ENCODE assay signal across 18 mouse cellular contexts in the genomic region with DNA sequence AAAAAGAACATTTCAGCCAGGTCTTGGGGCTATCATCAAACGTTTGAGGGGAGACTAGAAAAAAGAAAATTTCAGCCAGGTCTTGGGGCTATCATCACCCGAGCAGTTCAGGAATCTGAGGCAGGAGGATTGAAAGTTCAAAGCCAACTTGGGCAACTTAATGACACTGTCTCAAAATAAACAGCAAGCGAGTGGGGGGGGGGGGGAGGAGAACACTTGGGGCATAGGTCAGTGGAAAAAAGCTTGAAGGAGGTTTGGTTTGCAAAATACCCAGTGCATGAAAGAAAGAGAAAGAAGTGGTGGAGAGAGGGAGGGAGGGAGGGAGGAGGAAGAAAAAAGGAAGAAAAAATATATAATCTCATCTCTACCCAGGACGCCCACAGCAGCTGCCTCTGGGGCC. TPM values are rescaled to one million over a fixed set of nuclear protein-coding genes. Genes with fewer than 3 reads are reported as not detected.
A peak's percentile ranks its signal among the peaks of the same experiment; 100 is the strongest.
DNase-seq lines count a peak whose midpoint lies in the region; ATAC-seq and TF ChIP-seq lines count a peak whose summit lies in the region.
"Had no signal": no experiment of that assay in that cellular context is flagged by ENCODE, and none has a peak within 500 bp of the region (broad histone marks: within the 10 kb centered on the region; RNA-seq: fewer than 3 reads in every experiment).

No protein-coding gene starts in this region.

- no peaks in the 10 kb centered on the region for H3K9me3 ChIP-seq in forebrain, embryonic 10.5 days
- no peaks in the 10 kb centered on the region for H3K9me3 ChIP-seq in forebrain, embryonic 15.5 days
- H3K9me3 ChIP-seq in hindbrain, embryonic 16.5 days (ENCODE audit: control insufficient read depth, low read length) = no peaks in the 10 kb centered on the region
- H3K9me3 ChIP-seq in hindbrain, embryonic 11.5 days (ENCODE audit: control insufficient read depth, low read length) = no peaks in the 10 kb centered on the region
- H3K9me3 ChIP-seq: embryonic facial prominence, embryonic 10.5 days; heart, embryonic 10.5 days had no signal

- H3K4me1 ChIP-seq in forebrain, embryonic 10.5 days = peaks cover 85% of the 10 kb centered on the region
- peaks cover 45% of the 10 kb centered on the region for H3K4me1 ChIP-seq in forebrain, embryonic 15.5 days
- peaks cover 15% of the 10 kb centered on the region for H3K4me1 ChIP-seq in hindbrain, embryonic 16.5 days (ENCODE audit: control insufficient read depth, insufficient read depth, low read depth, low read length)
- peaks cover 23% of the 10 kb centered on the region for H3K4me1 ChIP-seq in hindbrain, embryonic 11.5 days (replicated peaks; ENCODE audit: control insufficient read depth, insufficient read depth, low read length)
- peaks cover 77% of the 10 kb centered on the region for H3K4me1 ChIP-seq in thymus, adult 2 months (replicated peaks; ENCODE audit: control insufficient read depth, insufficient read depth, low read length)

- H3K36me3 ChIP-seq in forebrain, embryonic 10.5 days (replicated peaks) = no peaks in the 10 kb centered on the region
- H3K36me3 ChIP-seq in forebrain, embryonic 15.5 days = no peaks in the 10 kb centered on the region
- no peaks in the 10 kb centered on the region for H3K36me3 ChIP-seq in hindbrain, embryonic 16.5 days (ENCODE audit: control insufficient read depth, insufficient read depth, low read length)
- no peaks in the 10 kb centered on the region for H3K36me3 ChIP-seq in hindbrain, embryonic 11.5 days (ENCODE audit: control insufficient read depth, insufficient read depth, low read length)
- H3K36me3 ChIP-seq in thymus, adult 2 months (ENCODE audit: control insufficient read depth, insufficient read depth, low read length) = no peaks in the 10 kb centered on the region
- H3K36me3 ChIP-seq: embryonic facial prominence, embryonic 10.5 days; heart, embryonic 10.5 days had no signal

- H3K27ac ChIP-seq in forebrain, embryonic 10.5 days = 0 out of 2 replicates have a peak overlapping the region, but pooled peaks have one; percentile 68
- no peak overlapping the region for H3K27ac ChIP-seq in forebrain, embryonic 15.5 days (replicated peaks)
- H3K27ac ChIP-seq in hindbrain, embryonic 16.5 days (ENCODE audit: low read depth, low read length) = no peak overlapping the region
- no peak overlapping the region for H3K27ac ChIP-seq in hindbrain, embryonic 11.5 days (ENCODE audit: low read depth, low read length)
- H3K27ac ChIP-seq in thymus, adult 2 months (ENCODE audit: control insufficient read depth, insufficient read depth, low read length) = peak overlapping the region; percentile 14; the same call in 1 of the 2 replicates
- H3K27ac ChIP-seq: embryonic facial prominence, embryonic 10.5 days; heart, embryonic 10.5 days; hindbrain, embryonic 14.5 days had no signal

- no peak for TF ChIP-seq POLR2A in thymus, adult 2 months (IDR thresholded peaks at IDR 0.05; ENCODE audit: control insufficient read depth, extremely low read depth, insufficient read depth, low read length, poor library complexity)

- DNase-seq in forebrain, embryonic 10.5 days (ENCODE audit: extremely low spot score, low spot score) = no peak
- DNase-seq in hindbrain, embryonic 11.5 days (ENCODE audit: low spot score) = no peak
- no peak for DNase-seq in thymus, adult 2 months
- no peak for DNase-seq in thymus, postnatal 10 days (ENCODE audit: low spot score in 2 of 2)
- no peak for DNase-seq in gastrocnemius, postnatal 14 days
- DNase-seq: adrenal gland, adult 2 months; adrenal gland, postnatal 25 days; B cell, adult 2 months; cerebellum, adult 18-20 months; cerebellum, postnatal 10 days; heart, adult 18-20 months; heart, postnatal 10 days; heart, postnatal 4 days had no signal

- TF ChIP-seq CTCF in thymus, adult 2 months (IDR thresholded peaks at IDR 0.05; ENCODE audit: borderline replicate concordance, control insufficient read depth, extremely low read depth, insufficient read depth, low read length, poor library complexity) = no peak

- no peak overlapping the region for H3K9ac ChIP-seq in forebrain, embryonic 15.5 days (replicated peaks)
- H3K9ac ChIP-seq in hindbrain, embryonic 16.5 days (ENCODE audit: low read depth, low read length) = 0 out of 2 replicates have a peak overlapping the region, but pooled peaks have one; percentile 22
- no peak overlapping the region for H3K9ac ChIP-seq in hindbrain, embryonic 11.5 days (ENCODE audit: low read depth, low read length)
- H3K9ac ChIP-seq: hindbrain, embryonic 14.5 days had no signal

- H3K27me3 ChIP-seq in forebrain, embryonic 10.5 days (ENCODE audit: poor library complexity, severe bottlenecking) = peaks cover 6% of the 10 kb centered on the region; the same call in 1 of the 2 replicates
- no peaks in the 10 kb centered on the region for H3K27me3 ChIP-seq in forebrain, embryonic 15.5 days
- no peaks in the 10 kb centered on the region for H3K27me3 ChIP-seq in hindbrain, embryonic 16.5 days (replicated peaks; ENCODE audit: control insufficient read depth, insufficient read depth, low read length)
- H3K27me3 ChIP-seq in hindbrain, embryonic 11.5 days (ENCODE audit: control insufficient read depth, insufficient read depth, low read length) = no peaks in the 10 kb centered on the region; the same call in 1 of the 2 replicates
- H3K27me3 ChIP-seq in thymus, adult 2 months (ENCODE audit: control insufficient read depth, insufficient read depth, low read length) = no peaks in the 10 kb centered on the region

- WGBS in forebrain, embryonic 10.5 days = 69% methylated on average over 4 of the region's 4 CpGs
- 60% methylated on average over 4 of the region's 4 CpGs for WGBS in forebrain, embryonic 15.5 days
- 54% methylated on average over 4 of the region's 4 CpGs for WGBS in hindbrain, embryonic 16.5 days
- 51% methylated on average over 4 of the region's 4 CpGs for WGBS in hindbrain, embryonic 11.5 days
- 18% methylated on average over 4 of the region's 4 CpGs for WGBS in thymus, adult 2 months

- ATAC-seq in forebrain, embryonic 15.5 days (replicated peaks) = no peak
- ATAC-seq in hindbrain, embryonic 16.5 days = no peak
- no peak for ATAC-seq in hindbrain, embryonic 11.5 days (ENCODE audit: low FRiP score)

- H3K4me2 ChIP-seq in forebrain, embryonic 15.5 days (replicated peaks) = no peak overlapping the region
- H3K4me2 ChIP-seq in hindbrain, embryonic 16.5 days (ENCODE audit: low read length) = no peak overlapping the region
- no peak overlapping the region for H3K4me2 ChIP-seq in hindbrain, embryonic 11.5 days (replicated peaks; ENCODE audit: low read depth, low read length)
- H3K4me2 ChIP-seq: hindbrain, embryonic 14.5 days had no signal

- intact Hi-C loops in gastrocnemius, postnatal 14 days (cut with DNase I; ENCODE audit: low total_unique reads) = loop anchor here (10.0 kb wide), 1 partner anchor 297 kb away; no protein-coding TSS in a partner anchor

- no peak overlapping the region for H3K4me3 ChIP-seq in forebrain, embryonic 10.5 days
- no peak overlapping the region for H3K4me3 ChIP-seq in forebrain, embryonic 15.5 days
- no peak overlapping the region for H3K4me3 ChIP-seq in hindbrain, embryonic 16.5 days (ENCODE audit: low read length)
- no peak overlapping the region for H3K4me3 ChIP-seq in hindbrain, embryonic 11.5 days (ENCODE audit: low read depth, low read length)
- no peak overlapping the region for H3K4me3 ChIP-seq in thymus, adult 2 months (ENCODE audit: control insufficient read depth, insufficient read depth, low read length)
- H3K4me3 ChIP-seq: embryonic facial prominence, embryonic 10.5 days; heart, embryonic 10.5 days had no signal

RNA-seq across cellular contexts. Expression of a gene that starts 9.1 kb away (rescaled TPM):
- 16.7 and 17.3 TPM in 2 replicates for polyA plus RNA-seq in forebrain, embryonic 10.5 days (2016; fragmentation: Nextera tagmentation; extraction: Ambion mirVana)
- polyA plus RNA-seq in forebrain, embryonic 15.5 days (2015; fragmentation: Nextera tagmentation; extraction: Ambion mirVana) = 14.5 and 14.9 TPM in 2 replicates
- polyA plus RNA-seq in hindbrain, embryonic 16.5 days (2015; fragmentation: Nextera tagmentation; extraction: Ambion mirVana) = 11.4 and 13.4 TPM in 2 replicates
- 7.8 and 8.5 TPM in 2 replicates for polyA plus RNA-seq in hindbrain, embryonic 11.5 days (2014; fragmentation: Nextera tagmentation; extraction: Ambion mirVana)
- polyA plus RNA-seq in thymus, adult 2 months (2012; rRNA removed) = 13.9 and 14.0 TPM in 2 replicates
- 1 to 10 TPM; 4.1 to 4.3 TPM for total RNA-seq in gastrocnemius, postnatal 14 days (2021)

RNA-seq across cellular contexts. Expression of a gene that starts 53.0 kb away (rescaled TPM):
- polyA plus RNA-seq in forebrain, embryonic 10.5 days (2016; fragmentation: Nextera tagmentation; extraction: Ambion mirVana) = 109 and 114 TPM in 2 replicates
- 127 and 138 TPM in 2 replicates for polyA plus RNA-seq in forebrain, embryonic 15.5 days (2015; fragmentation: Nextera tagmentation; extraction: Ambion mirVana)
- 112 and 127 TPM in 2 replicates for polyA plus RNA-seq in hindbrain, embryonic 16.5 days (2015; fragmentation: Nextera tagmentation; extraction: Ambion mirVana)
- 458 and 496 TPM in 2 replicates for polyA plus RNA-seq in hindbrain, embryonic 11.5 days (2014; fragmentation: Nextera tagmentation; extraction: Ambion mirVana)
- polyA plus RNA-seq in thymus, adult 2 months (2012; rRNA removed) = 428 and 476 TPM in 2 replicates
- 10 to 100 TPM; 18.3 to 24.5 TPM for total RNA-seq in gastrocnemius, postnatal 14 days (2021)

Comparison
In these comparisons a context has a peak if more than half of its experiments do, and no peak if none do; other contexts are left out.
1. H3K27ac ChIP-seq: peak in forebrain, embryonic 10.5 days (single experiment) and thymus, adult 2 months (single experiment); none in forebrain, embryonic 15.5 days (single experiment), hindbrain, embryonic 16.5 days (single experiment) and hindbrain, embryonic 11.5 days (single experiment).